Mouse (Mus musculus) embryonic stem cell, embryonic (primary cell): Measurements from ENCODE around the gene Rorc.

Source experiments
- CTCF ChIA-PET, 4 experiments: fragments of 300-600 bp in 2 of 4; fragments of 350-600 bp in 2 of 4; sonication (Branson Sonifier 250); formaldehyde crosslinking; loops; one replicate each; lab custom pipeline; 2022; ENCODE audit warnings: inconsistent platforms in 2 of 4; lab: Charles Lee
- POLR2A ChIA-PET, 4 experiments: fragments of 300-600 bp in 2 of 4; fragments of 350-600 bp in 2 of 4; sonication (Branson Sonifier 250); formaldehyde crosslinking; loops; one replicate each; lab custom pipeline; 2022; ENCODE audit warnings: antibody characterized with exemption in 4 of 4, inconsistent platforms in 1 of 4; lab: Charles Lee

The Rorc gene

GRCm38 (mm10) chr3:94393049-94393448 is 20.5 kb downstream of the Rorc start:
- ChIA-PET CTCF (no interaction called here), POLR2A (interaction anchor here in 2 of 4 experiments (0.5 to 1.3 kb wide), 2 partner anchors 11 to 63 kb away, joined by 3 read pairs; no protein-coding TSS in a partner anchor)

GRCm38 (mm10) chr3:94396336-94396735 is 23.7 kb downstream of the Rorc start:
- ChIA-PET POLR2A (interaction anchor here in 1 of 4 experiments (1.2 kb wide), 1 partner anchor 56 kb away, joined by 4 read pairs; no protein-coding TSS in a partner anchor), CTCF (no interaction called here)

- ChIA-PET POLR2A (interaction anchor here in 1 of 4 experiments (1.2 kb wide), 1 partner anchor 56 kb away, joined by 4 read pairs; no protein-coding TSS in a partner anchor), CTCF (no interaction called here)
These were observed 24.3 kb downstream of the Rorc start for GRCm38 (mm10) chr3:94396851-94397250.

GRCm38 (mm10) chr3:94398217-94398616 is 25.6 kb downstream of the Rorc start, which contains the start of gene Lingo4:
Gene Lingo4, plus strand, starts transcription at chr3:94398517.
- POLR2A ChIA-PET, result interaction anchor here in 2 of 4 experiments (0.7 kb wide), 2 partner anchors 26 to 169 kb away, joined by 13 to 15 read pairs; no protein-coding TSS in a partner anchor

GRCm38 (mm10) chr3:94398943-94399481 is 26.4 kb downstream of the Rorc start:
- ChIA-PET CTCF (interaction anchor here in 2 of 4 experiments (0.5 to 1.5 kb wide), 4 partner anchors 14 to 360 kb away, joined by 3 to 5 read pairs (median 3); no protein-coding TSS in a partner anchor), POLR2A (interaction anchor here in 1 of 4 experiments (0.7 kb wide), 1 partner anchor 27 kb away, joined by 15 read pairs; no protein-coding TSS in a partner anchor)

More at GRCm38 (mm10) chr3:94398217-94398616, 25.6 kb downstream of the Rorc start, which contains the start of gene Lingo4:
- CTCF ChIA-PET, result interaction anchor here in 1 of 4 experiments (0.7 to 1.5 kb wide), 2 partner anchors 13 to 59 kb away, joined by 3 read pairs; no protein-coding TSS in a partner anchor

- POLR2A ChIA-PET, result interaction anchor here in 1 of 4 experiments (1.4 kb wide), 1 partner anchor 23 kb away, joined by 3 read pairs; no protein-coding TSS in a partner anchor
- CTCF ChIA-PET, result interaction anchor here in 2 of 4 experiments (0.6 to 1.5 kb wide), 2 partner anchors 14 to 435 kb away, joined by 3 read pairs; no protein-coding TSS in a partner anchor
These were observed 27.2 kb downstream of the Rorc start for GRCm38 (mm10) chr3:94399663-94400310.

- ChIA-PET POLR2A (interaction anchor here in 2 of 4 experiments (0.7 to 1.6 kb wide), 3 partner anchors 11 to 158 kb away, joined by 3 read pairs; no protein-coding TSS in a partner anchor), CTCF (no interaction called here)
These were observed 29.9 kb downstream of the Rorc start for GRCm38 (mm10) chr3:94402451-94402850.

GRCm38 (mm10) chr3:94404366-94405054 is 31.9 kb downstream of the Rorc start:
- ChIA-PET CTCF (interaction anchor here in 3 of 4 experiments (0.6 to 0.8 kb wide), 4 partner anchors 38 to 773 kb away, joined by 3 to 4 read pairs (median 3); no protein-coding TSS in a partner anchor), POLR2A (interaction anchor here in 2 of 4 experiments (0.9 to 1.5 kb wide), 3 partner anchors 12 to 62 kb away, joined by 3 read pairs; partner anchors contain the start of gene Them5 (in 1 of the 2))

- ChIA-PET POLR2A (interaction anchor here in 1 of 4 experiments (1.5 kb wide), 1 partner anchor 34 kb away, joined by 3 read pairs; no protein-coding TSS in a partner anchor), CTCF (no interaction called here)
These were observed 33.0 kb downstream of the Rorc start for GRCm38 (mm10) chr3:94405561-94405960.

- CTCF ChIA-PET, result interaction anchor here in 3 of 4 experiments (0.6 to 1.4 kb wide), 4 partner anchors 46 to 476 kb away, joined by 3 to 5 read pairs (median 3); no protein-coding TSS in a partner anchor
- POLR2A ChIA-PET, result interaction anchor here in 2 of 4 experiments (0.6 to 1.7 kb wide), 8 partner anchors 30 to 374 kb away, joined by 3 to 15 read pairs (median 3); partner anchors contain the start of genes Cgn (in 1 of the 2), Mrpl9 (in 1 of the 2), Oaz3 (in 1 of the 2) and Rorc (in 1 of the 2)
These were observed 39.9 kb downstream of the Rorc start for GRCm38 (mm10) chr3:94412530-94412929.

GRCm38 (mm10) chr3:94413031-94413679 is 40.6 kb downstream of the Rorc start, which contains the start of gene Tdrkh:
Gene Tdrkh, plus strand, starts transcription at chr3:94413273.
- ChIA-PET CTCF (interaction anchor here in 3 of 4 experiments (0.5 to 1.4 kb wide), 4 partner anchors 30 to 475 kb away, joined by 3 to 6 read pairs (median 4); partner anchors contain the start of gene Mrpl9 (in 1 of the 3)), POLR2A (interaction anchor here in 2 of 4 experiments (0.6 to 1.7 kb wide), 9 partner anchors 30 to 373 kb away, joined by 3 to 15 read pairs (median 3); partner anchors contain the start of genes Cgn (in 1 of the 2), Mrpl9 (in 1 of the 2), Oaz3 (in 1 of the 2) and Rorc (in 1 of the 2))

- ChIA-PET POLR2A (interaction anchor here in 1 of 4 experiments (1.4 kb wide), 1 partner anchor 12 kb away, joined by 8 read pairs; the partner anchor contains the start of gene Mrpl9), CTCF (no interaction called here)
These were observed 58.4 kb downstream of the Rorc start for GRCm38 (mm10) chr3:94430980-94431379.

- CTCF ChIA-PET, result interaction anchor here in 1 of 4 experiments (1.7 kb wide), 1 partner anchor 67 kb away, joined by 4 read pairs; no protein-coding TSS in a partner anchor
- POLR2A ChIA-PET, result interaction anchor here in 1 of 4 experiments (1.8 kb wide), 1 partner anchor 10 kb away, joined by 4 read pairs; no protein-coding TSS in a partner anchor
These were observed 61.7 kb downstream of the Rorc start for GRCm38 (mm10) chr3:94434305-94434704.

GRCm38 (mm10) chr3:94436420-94436819 is 63.8 kb downstream of the Rorc start:
- POLR2A ChIA-PET, result no interaction called here
- CTCF ChIA-PET, result no interaction called here

GRCm38 (mm10) chr3:94441182-94441581 is 68.6 kb downstream of the Rorc start:
- POLR2A ChIA-PET, result interaction anchor here in 1 of 4 experiments (0.7 kb wide), 1 partner anchor 79 kb away, joined by 3 read pairs; the partner anchor contains the start of gene C2cd4d
- CTCF ChIA-PET, result interaction anchor here (0.5 to 1.9 kb wide), 6 partner anchors 13 to 334 kb away, joined by 3 to 10 read pairs (median 4); no protein-coding TSS in a partner anchor

GRCm38 (mm10) chr3:94442951-94443596 is 70.5 kb downstream of the Rorc start, which contains the start of gene Mrpl9:
Gene Mrpl9, plus strand, starts transcription at chr3:94443318.
- POLR2A ChIA-PET, result interaction anchor here (0.6 to 4.8 kb wide), 37 partner anchors 11 to 532 kb away, joined by 3 to 42 read pairs (median 4); partner anchors contain the start of genes Tdrkh (in 2 of the 4) and Tuft1 (in 1 of the 4)
- CTCF ChIA-PET, result interaction anchor here (0.6 to 2.1 kb wide), 11 partner anchors 13 to 847 kb away, joined by 3 to 11 read pairs (median 4); partner anchors contain the start of gene Tdrkh (in 1 of the 4)
